Mouse (Mus musculus): ENCODE data around the gene Tbc1d2.
"Not testable (repeated sequence)": the region's sequence is repeated elsewhere in the genome, so short reads cannot be mapped to it uniquely, and the experiment has no call there.

Gene Tbc1d2

DNA sequence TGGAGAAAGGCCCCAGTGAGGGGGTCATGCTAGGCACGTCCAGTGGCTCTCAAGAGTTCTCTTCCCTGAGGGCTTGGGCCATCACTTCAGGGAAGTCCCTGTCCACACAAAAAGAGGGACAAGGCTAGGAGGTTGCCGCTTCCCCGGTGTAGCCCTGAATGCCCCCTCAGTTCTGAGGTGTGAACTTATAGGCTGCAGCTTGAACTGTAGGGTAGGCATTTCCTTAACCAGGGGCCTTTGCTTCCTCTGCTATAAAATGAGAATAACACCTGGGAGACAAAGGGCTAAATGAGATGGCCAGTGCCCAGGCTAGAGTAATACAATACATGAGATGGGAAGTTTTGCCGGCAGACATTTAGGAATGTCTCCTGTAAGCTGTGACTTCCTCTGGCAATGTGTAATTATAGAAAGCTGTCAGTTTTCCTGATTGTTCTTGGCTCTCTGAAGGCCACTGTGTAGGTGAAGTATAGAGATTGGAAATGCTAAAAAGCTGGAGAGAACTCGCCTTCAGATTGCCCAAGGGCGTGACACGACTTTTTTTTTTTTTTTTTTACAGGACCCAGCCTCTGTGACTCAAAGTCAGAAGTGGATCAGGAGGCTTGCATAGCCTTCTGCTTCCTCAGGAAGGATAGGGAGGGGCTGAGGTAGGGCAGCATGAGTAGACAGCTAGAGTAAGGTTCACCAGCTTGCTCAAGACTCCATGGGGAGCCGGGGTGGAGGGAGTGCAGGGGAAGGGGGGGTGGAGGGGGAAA, 6.9 kb downstream of the Tbc1d2 start:
- no peak for DNase-seq (ENCODE audit: low spot score)

DNA sequence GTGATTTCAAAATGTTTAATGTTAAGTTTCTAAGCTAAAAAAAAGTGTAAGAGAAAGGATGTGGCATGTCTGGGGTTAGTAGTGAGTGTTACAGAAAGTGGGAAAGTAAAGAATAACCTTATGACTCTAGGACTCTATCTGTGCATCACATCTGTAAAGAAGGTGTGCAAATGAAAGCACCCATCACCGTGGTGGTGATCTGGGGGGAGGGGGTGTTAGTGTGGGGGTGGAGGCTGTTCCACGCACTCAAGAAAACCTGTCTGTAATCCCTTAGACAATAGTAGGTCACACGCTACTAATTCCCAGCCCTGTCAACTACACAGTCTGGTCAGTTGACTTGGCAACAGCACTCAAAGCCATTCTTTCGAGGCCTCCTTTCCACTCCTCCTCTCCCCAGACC, 8.7 kb downstream of the Tbc1d2 start:
- DNase-seq (ENCODE audit: low spot score), result no peak

DNA sequence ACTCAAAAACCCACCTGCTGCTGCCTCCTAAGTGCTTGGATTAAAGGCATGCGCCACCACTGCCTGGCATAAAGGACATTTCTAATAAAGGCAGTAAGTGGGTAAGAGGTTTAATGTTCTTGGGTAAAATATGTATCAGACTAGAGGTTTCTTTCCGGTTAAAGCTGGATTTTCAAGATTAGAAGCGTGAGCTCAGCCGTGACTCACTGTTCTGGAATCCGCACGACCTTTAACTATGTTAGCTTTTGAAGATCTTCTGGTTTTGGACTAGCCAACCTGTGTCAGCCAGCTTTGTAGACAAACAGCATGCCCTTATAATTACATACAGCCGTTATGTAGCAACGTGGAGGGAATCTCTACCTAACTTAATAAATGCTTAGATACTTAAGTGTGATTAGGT, 10.1 kb downstream of the Tbc1d2 start:
- DNase-seq (ENCODE audit: low spot score), result no peak

DNA sequence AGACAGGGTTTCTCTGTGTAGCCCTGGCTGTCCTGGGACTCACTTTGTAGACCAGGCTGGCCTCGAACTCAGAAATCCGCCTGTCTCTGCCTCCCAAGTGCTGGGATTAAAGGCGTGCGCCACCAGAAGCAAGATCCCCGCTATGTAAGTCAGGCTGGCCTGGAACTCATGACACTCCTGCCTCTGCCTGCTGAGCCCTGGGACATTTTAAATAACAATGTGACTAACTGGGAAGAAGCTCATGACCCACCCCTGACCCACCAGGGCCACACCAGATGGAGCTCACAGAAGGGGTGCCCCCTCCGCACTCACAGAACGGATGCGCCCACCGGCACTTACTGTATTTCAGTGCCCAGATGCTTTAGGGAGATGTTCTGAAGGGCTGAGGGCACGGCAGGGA, 12.8 kb downstream of the Tbc1d2 start:
- DNase-seq (ENCODE audit: low spot score), result not testable (repeated sequence)

DNA sequence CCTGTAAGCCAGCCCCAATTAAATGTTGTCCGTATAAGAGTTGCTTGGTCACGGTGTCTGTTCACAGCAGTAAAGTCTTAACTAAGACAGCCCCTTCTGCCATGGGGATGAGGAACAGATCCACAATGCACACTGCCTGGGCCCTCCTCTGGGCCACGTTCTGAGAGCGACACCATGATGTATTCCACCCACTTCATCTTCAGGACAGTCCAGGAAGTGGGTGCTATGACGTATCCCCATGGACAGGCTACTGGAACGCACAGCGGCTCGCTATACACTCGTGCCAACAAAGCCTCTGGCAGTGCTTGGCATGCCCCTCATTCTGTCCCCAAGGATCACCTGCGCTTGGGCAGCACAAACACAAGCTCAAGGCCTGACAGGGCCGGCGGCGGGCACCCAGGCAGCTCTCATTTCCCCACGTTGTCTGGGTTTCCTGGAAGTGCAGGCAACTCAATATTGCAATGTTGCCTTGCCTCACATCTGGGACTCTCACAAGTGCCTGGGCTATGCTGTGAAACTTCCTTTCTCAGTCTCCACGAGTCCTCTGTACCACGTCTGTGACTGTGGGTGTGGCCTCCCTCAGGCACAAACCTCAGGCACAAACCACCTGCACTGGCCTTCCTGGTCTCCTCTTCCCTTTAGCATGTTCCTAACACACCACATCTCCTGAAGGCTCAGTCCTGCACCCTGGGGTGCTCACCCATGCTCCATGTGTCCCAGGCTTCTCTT, 14.1 kb downstream of the Tbc1d2 start:
- no peak for DNase-seq (ENCODE audit: low spot score)

DNA sequence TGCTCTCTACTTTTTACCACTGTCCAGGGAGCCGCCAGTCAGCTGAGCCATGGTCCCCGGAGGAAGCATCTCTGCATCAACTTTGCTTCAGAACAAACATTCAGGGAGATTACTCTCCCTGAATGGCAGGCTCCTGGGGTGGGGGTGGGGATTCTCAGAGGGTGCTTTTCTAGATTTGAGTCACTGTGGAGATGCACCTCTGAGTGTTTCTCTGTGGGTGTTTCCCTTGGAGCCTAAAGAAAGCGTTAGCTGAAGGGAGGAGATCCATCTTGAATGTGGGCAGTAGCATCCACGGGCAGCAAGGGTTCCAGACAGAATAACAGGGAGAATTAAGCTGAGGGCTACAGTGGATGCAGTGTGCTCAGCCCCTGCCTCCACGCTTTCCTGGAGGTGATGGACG, 15.1 kb downstream of the Tbc1d2 start:
- no peak for DNase-seq (ENCODE audit: low spot score)

DNA sequence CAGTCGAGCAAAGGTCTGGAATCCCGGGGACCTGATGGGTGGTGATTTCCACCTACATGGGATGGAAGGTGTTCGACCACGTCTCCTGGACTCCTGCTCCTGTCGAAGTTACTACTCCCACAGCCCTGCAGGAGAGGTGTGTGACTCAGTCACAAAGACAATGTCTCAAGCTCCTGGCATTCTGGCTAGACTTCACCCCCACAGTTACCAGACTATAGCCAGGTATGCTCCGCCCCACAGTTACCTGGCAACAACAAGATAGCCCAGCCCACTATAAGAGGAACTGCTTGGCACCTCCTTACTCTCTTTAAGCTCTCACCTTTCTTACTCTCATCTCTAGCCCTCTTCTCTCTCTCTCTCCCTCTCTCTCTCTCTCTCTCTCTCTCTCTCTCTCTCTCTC, 16.4 kb downstream of the Tbc1d2 start:
- not testable (repeated sequence) for DNase-seq (ENCODE audit: low spot score)

DNA sequence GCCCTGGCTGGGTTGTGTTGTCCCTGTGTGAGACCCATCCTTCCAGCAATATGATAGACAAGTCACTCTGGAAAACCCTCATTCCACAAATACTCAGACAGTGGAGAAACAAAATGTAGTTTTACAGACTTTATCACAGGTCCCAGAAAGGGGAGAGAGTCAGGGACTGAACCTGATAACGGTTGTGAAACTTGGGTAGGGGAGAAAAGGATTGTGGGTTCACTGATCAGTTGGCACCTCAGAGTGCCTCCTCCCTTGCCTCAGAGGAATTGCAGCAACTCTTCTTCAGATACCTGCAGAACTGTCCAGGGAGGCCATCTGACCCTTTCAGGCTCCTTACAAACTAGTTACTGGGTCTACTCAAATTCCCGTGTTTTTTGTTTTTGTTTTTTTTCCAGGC, 17.5 kb downstream of the Tbc1d2 start:
- DNase-seq (ENCODE audit: low spot score), result no peak

DNA sequence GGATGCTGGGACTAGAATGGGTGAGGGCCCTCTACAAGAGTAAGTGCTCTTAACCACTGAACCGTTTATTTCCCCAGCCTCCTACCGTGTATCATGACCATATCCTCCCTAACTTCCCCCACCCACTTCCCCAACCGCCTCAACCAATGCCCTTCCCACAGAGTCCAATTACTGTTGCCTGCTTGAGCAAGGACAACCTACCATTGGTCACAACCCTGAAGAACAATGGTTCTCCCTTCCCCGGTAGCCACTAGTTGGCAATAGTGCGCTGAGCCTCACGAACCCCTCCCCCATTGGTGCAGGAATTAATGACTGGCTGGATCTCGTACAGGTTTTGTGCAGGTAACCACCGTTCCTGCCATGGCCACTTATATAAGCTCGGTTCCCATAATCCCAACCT, 19.6 kb downstream of the Tbc1d2 start:
- DNase-seq (ENCODE audit: low spot score), result no peak

DNA sequence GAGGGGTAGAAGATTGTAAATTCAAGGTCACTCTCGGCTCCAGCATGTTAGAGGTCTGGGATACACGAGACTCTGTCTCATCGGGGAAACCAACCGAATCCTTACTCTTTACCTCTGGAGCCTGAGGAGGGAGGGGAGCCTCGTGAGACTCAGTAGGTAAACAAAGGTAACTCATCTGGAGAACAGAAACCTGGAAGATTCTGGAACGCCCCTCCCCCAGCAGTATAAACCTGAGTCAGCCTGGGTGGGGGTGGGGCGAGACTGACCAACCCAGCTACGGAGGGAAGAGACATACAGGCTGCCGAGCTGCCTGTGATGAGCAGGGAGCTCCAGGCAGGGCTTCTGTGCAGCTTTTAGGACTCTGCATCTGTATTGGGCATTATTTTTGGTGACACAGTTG, 21.1 kb downstream of the Tbc1d2 start:
- DNase-seq (ENCODE audit: low spot score), result no peak

DNA sequence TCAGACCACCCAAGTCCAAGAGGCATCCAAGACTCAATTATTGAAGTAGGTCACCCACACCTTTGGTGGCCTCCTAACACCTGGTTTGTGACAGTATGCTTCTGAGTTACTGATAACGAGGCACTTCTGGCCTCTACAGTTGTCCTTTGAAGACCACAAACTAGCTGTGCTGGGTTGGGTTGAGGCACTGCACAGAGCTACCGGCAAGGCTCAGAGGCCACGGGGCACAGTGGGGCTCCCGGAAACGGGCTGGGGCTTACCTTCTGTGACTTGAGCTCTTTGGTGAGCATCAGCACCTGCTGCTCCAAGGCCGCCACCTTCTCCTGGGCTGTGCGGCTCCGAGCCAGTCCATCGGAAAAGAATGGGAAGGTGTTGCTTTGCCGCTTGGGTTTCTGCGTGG, 21.9 kb downstream of the Tbc1d2 start:
- DNase-seq (ENCODE audit: low spot score), result no peak

DNA sequence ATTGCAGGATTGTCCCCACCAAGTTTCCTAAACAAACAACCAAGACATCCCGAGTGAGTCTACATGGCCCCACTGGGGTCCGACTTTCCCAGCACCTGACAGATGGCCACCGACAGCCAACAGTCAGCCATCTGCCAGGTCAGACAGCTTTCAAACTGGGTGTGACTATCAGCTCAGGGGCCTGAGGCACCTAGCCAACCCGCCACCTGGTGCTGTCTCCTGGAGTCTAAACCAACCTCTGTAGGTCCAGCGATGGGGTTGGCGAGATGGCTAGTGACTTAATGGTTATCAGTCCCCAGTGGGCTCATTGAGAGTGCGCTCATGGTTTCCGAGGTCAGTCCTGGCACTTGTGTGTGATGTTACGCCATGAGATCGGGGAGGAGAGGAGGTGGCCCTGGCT, 24.9 kb downstream of the Tbc1d2 start:
- no peak for DNase-seq (ENCODE audit: low spot score)

DNA sequence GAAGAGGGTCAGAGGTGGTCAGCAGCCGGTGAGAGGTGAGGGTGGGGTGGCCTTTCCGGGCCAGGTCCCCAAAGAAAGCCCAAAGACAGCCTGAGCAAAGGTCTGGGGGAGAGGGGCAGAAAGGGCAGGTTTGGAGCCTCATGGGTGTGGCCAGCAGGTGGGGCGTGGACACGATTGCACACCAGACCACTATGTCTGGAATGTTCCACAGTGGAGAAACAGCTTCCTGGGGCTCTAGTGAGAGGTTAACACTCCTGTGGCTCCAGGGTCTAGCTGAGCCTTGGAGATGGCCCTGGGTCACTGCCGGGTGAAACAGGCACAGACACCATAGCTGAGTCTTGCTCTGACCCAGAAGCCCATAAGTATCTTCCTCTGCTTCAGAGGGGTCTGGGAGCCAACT, 27.0 kb downstream of the Tbc1d2 start:
- DNase-seq (ENCODE audit: low spot score), result no peak

DNA sequence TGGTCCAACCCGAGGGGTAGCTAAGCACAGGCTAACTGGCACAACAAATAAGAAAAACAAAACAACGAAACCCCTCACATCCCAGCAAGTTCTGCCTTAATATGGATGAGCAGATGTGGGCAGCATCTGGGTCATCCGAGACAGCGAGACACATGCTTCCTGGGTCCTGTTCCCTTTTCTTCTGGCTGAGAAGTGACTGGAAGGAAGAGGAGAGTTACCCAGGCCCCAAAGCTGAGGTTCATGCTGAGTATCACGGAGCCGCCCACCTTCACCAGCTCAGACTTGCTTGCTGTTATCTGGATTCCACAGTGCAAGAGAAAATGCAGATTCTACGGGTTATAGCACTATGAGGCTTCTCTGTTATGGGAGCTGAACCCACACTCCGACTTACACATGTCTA, 29.1 kb downstream of the Tbc1d2 start:
- DNase-seq (ENCODE audit: low spot score), result no peak

DNA sequence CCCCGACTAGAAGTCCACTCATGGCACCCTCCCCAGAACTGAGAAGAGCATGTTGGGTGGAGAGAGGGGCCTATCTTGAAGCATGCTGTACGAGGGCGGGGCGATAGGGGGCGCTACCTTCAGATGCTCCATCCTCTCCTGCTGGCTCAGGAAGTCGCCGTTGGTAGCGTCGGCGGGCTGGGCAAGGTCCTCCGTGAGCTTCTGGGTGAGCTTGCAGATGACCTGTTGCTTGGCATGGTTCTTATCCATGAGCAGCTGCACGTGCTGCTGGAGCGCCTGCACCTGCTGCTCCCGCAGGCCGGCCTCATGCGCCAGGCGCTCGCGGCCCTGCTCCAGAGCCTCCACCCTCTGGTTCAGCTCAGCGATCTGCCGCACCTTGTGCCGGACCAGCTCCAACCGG, 29.7 kb downstream of the Tbc1d2 start:
- peak; percentile 69 for DNase-seq (ENCODE audit: low spot score)

DNA sequence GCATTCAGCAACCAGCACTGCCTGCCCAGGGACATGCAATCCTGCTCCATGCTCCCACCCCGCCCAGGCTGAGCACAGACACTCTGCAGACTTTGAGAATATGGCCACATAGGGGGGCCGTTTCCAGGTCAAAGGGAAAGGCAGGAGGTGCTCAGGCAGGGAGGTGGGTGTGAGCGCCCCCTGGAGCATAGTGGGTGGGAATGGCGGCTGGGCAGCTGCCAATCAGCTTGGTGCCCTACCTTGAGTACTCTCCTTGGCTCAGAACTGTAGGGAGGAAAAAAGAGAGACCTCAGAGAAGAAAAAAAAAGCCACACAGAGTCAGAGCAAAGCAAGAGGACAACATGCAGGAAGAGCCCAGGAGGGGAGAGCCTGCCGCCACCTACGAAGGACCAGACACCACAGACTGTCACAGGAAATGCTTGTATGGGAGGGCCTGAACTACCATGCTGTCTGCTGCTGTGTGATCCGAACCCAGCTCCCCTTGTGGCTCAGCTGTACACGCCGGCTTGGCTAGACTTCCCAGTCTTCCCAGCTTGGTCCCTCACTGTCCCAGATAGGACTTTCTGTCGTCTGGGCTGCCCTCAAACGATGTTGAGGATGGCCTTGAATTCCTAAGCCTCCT, 31.7 kb downstream of the Tbc1d2 start:
- no peak for DNase-seq (ENCODE audit: low spot score)

DNA sequence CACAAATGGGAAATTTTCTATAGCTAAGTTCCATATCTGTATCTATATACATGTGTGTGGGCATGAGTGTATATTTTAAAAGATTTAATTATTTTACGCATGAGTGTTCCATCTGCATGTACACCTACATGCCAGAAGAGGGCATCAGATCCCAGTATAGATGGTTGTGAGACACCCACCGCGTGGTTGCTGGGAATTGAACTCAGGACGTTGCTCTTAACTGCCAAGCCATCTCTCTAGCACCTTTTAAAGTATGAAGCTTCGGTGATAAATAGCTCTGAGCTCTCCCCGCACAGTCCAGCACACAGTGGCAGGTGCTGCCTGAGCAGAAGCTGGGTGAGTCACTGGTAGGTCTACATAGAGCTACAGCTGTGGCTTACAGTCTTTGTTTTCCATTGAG, 32.6 kb downstream of the Tbc1d2 start:
- DNase-seq (ENCODE audit: low spot score), result no peak

DNA sequence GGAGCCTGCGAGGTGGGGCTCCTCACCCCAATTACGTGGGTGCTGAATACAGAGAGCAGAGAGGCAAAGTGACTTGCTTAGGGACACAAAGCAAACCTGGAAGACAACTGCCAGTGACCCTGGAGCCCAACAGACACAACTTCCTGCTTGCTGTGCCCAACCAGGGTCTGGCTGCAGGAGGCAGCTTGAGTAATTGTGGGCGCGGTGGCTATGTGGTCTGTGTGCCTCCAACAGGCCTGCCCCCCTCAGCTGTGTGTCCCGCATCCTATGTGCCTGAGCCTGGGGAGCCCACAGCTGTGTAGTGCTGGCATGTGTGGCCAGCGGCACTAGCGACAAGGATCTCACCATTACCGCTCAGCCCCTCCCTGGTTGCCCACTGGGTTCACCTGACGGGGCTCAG, 35.4 kb downstream of the Tbc1d2 start:
- no peak for DNase-seq (ENCODE audit: low spot score)

DNA sequence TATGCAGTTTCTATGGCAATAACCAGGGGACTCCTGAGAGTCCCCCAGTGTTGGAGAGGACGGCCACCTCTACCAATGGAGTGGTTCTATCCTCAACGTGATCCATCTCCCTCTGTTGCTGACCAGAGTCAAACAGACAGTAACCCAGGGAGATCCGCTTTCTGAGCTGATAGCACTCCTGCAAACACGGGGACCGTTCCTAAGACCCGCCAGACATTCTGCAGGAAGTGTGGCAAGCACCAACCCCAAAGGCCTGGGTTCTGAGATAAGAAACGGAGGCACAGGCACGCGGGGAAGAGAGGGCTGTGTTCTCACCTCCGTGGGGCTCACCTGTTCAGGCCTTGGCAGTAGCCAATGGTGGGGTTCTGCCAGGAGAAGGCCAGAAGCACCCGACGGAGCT, 36.4 kb downstream of the Tbc1d2 start:
- no peak for DNase-seq (ENCODE audit: low spot score)

DNA sequence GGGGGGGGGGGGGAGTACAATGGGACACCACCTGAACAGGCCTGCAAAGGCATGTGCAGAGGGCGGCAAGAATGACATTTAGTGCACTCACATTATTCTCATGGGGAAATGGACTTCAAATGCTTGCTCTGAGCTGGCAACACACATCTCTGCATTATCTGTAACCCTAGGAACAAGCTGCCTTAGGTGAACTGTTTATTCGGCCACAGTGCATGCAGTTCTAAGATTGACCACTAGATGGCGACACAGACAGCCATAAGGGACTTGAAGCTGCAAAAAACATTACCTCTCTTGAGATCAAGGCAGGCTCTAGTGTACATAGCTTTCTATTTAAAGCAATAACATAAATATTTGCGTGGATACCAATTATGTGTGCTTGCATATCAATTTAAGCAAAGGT, 38.8 kb downstream of the Tbc1d2 start:
- peak; percentile 93 for DNase-seq (ENCODE audit: low spot score)

DNA sequence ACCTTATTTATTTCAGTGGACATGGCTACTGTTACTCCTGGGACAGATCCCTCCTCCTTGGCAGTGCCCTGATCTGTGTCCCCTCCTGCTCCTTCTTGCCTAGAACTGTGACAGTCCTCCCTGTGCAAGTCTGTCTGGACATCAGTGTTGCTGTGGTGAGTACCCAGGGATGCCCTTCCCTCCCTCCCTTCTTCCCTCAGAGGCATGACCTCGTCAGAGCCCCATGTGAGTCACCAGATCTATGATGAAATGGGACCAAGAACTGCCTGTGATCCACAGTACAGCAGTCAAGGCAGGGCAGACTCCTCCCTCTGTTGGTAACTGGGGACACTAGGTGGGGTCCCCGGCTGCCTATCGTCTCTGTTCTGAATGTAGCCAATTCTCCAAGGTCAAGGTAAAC, 42.4 kb downstream of the Tbc1d2 start:
- DNase-seq (ENCODE audit: low spot score), result no peak

DNA sequence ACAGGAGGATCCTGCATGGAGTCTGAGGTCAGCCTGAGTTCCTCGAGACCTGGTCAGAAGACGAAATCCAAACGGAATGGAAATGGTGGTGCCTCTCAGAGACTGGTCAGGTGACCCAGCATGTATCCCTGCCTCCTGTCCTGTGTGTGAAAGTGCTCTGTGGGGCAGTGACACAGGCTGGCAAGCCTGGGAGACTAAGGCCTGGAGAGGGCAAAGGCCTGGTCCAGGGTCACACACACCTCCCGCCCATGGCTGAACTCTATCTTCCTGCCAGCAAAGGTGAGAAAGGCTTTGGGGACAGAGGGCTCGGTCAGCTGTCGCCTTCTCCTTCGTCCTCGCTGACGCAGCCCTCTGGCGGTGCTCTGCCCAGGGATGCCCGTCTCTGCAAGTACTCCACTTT, 44.6 kb downstream of the Tbc1d2 start:
- DNase-seq (ENCODE audit: low spot score), result no peak

DNA sequence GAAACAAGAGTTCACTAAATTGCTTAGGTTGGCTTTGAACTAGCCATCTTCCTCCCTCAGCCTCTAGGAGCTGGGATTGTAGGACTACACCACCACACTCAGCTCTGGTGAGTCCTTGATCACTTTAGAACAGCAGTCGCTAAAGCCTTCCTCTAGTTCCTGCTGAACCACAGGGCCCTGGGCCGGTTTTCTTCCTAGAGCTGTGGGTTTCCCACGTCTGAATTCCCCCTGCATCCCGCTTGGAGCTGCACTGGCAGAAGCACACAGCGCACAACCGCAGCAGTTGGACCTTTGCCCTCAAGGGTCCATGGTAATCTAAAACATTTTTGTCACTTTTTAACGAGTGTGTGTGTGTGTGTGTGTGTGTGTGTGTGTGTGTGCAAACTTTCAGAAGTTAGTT, 47.3 kb downstream of the Tbc1d2 start:
- peak; percentile 38 for DNase-seq (ENCODE audit: low spot score)

Measured in testis, postnatal 10 days (tissue).